Mouse (Mus musculus): ENCODE results near the gene Manf. TPM values are rescaled to one million over a fixed set of nuclear protein-coding genes. Genes with fewer than 3 reads are reported as not detected.

Manf gene
- 78.2 and 102 TPM in 2 replicates for total RNA-seq (2014; rRNA removed)
- 43.1 and 74.6 TPM in 2 replicates for polyA plus RNA-seq (2012; rRNA removed)

DNA sequence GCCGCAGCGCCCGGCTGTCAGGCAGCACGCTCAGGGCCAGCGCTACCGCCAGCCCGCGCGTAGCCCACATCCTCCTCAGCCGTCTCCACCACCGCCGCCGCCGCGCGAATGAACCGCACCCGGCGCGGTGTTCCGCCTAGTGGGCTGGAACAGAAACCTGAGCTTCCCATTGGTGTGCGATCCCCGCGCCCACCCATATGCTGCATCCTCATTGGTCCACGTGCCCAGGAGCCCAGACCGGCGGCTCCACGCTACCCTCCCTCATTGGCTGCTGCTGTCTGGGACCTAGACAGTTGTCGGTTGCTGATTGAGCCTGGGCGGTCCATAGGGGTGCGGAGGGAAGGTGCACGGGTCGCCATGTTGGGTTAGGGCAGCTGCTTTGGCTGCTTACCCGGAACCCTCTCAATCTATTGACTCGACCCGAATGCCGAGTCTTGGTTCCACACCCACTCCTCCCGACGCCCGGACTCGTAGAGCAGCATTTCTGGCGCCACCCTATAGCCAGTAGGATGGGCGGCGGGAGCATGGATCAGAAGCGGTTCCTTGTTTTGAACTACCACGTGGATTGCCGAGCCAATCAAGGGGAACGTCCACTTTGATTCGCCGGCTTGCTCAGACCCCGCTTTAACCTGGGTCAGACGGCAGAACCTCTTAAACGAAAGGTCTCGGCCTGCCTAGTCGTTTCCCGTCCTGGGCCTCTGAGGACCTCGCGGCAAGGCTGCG lies at the start of gene Manf:
Gene Manf, minus strand, starts transcription at position 151 of the 723 bp plus-strand sequence.
- peak within 1 kb of the TSS; percentile 95 for H3K9ac ChIP-seq (ENCODE audit: low read depth, low read length)
- H3K4me1 ChIP-seq (ENCODE audit: control insufficient read depth, insufficient read depth, low read length): peaks cover 24% of the 10 kb centered on the region
- H3K79me2 ChIP-seq (ENCODE audit: control insufficient read depth, insufficient read depth, low read length): peaks cover 6% of the 10 kb centered on the region; the same call in 1 of the 2 replicates
- WGBS: under 1% methylated on average over 59 of the region's 59 CpGs
- TF ChIP-seq CTCF (IDR thresholded peaks at IDR 0.05; ENCODE audit: low read depth, low read length): no peak
- peak; percentile 98 for TF ChIP-seq POLR2A (IDR thresholded peaks at IDR 0.05; ENCODE audit: extremely low read depth, insufficient read depth, low read length)
- H3K36me3 ChIP-seq (ENCODE audit: control insufficient read depth, insufficient read depth, low read length): peaks cover 24% of the 10 kb centered on the region
- peak within 1 kb of the TSS; percentile 89 for H3K27ac ChIP-seq (replicated peaks; ENCODE audit: insufficient read depth, low read depth, low read length)
- no peaks in the 10 kb centered on the region for H3K27me3 ChIP-seq (ENCODE audit: control insufficient read depth, insufficient read depth, low read length)
- peak; percentile 95 for DNase-seq (ENCODE audit: extremely low read depth, low read depth, low spot score)
- peak within 1 kb of the TSS; percentile 89 for H3K4me3 ChIP-seq (ENCODE audit: insufficient read depth, low read depth, low read length)

DNA sequence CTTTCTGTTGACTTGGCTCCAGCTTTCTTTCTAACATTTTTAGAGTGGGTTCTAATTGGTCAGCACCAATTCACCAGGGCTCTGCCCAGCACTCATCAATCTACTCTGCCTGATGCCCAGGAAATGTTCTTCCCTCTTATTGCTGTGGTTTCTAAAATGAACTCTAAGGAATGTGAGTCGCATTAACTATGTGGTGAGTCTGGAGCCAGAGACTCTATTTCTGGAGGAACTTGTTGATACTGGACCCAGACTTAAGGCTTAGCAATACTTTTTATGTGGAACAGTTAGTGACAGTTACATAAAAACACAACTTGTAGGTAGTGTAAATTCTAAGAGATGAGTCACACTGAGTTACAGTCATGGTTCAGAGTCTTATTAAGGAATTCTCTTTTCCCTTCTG lies 43.2 kb upstream of the Manf start:
- H3K79me2 ChIP-seq (ENCODE audit: control insufficient read depth, insufficient read depth, low read length): no peaks in the 10 kb centered on the region
- WGBS: 88% methylated on average over 1 of the region's 1 CpGs

GRCm38 (mm10) chr9:106914878-106915277 lies 23.1 kb upstream of the Manf start:
- 84% methylated on average over 6 of the region's 6 CpGs for WGBS
- no peaks in the 10 kb centered on the region for H3K36me3 ChIP-seq (ENCODE audit: control insufficient read depth, insufficient read depth, low read length)
- no peaks in the 10 kb centered on the region for H3K27me3 ChIP-seq (ENCODE audit: control insufficient read depth, insufficient read depth, low read length)
- no peak overlapping the region for H3K27ac ChIP-seq (replicated peaks; ENCODE audit: insufficient read depth, low read depth, low read length)
- no peak overlapping the region for H3K9ac ChIP-seq (ENCODE audit: low read depth, low read length)
- H3K4me3 ChIP-seq (ENCODE audit: insufficient read depth, low read depth, low read length): no peak overlapping the region
- H3K4me1 ChIP-seq (ENCODE audit: control insufficient read depth, insufficient read depth, low read length): no peaks in the 10 kb centered on the region
- no peak for DNase-seq (ENCODE audit: extremely low read depth, low read depth, low spot score)
- no peaks in the 10 kb centered on the region for H3K79me2 ChIP-seq (ENCODE audit: control insufficient read depth, insufficient read depth, low read length)
- TF ChIP-seq POLR2A (IDR thresholded peaks at IDR 0.05; ENCODE audit: extremely low read depth, insufficient read depth, low read length) (no peak), CTCF (IDR thresholded peaks at IDR 0.05; ENCODE audit: low read depth, low read length) (no peak)

More for the DNA sequence above, 43.2 kb upstream of the Manf start:
- Histone ChIP-seq H3K36me3 (ENCODE audit: control insufficient read depth, insufficient read depth, low read length) (no peaks in the 10 kb centered on the region), H3K4me3 (ENCODE audit: insufficient read depth, low read depth, low read length) (no peak overlapping the region), H3K4me1 (ENCODE audit: control insufficient read depth, insufficient read depth, low read length) (no peaks in the 10 kb centered on the region), H3K27ac (replicated peaks; ENCODE audit: insufficient read depth, low read depth, low read length) (no peak overlapping the region), H3K9ac (ENCODE audit: low read depth, low read length) (no peak overlapping the region), H3K27me3 (ENCODE audit: control insufficient read depth, insufficient read depth, low read length) (no peaks in the 10 kb centered on the region)
- no peak for DNase-seq (ENCODE audit: extremely low read depth, low read depth, low spot score)
- TF ChIP-seq CTCF (IDR thresholded peaks at IDR 0.05; ENCODE audit: low read depth, low read length): no peak
- no peak for TF ChIP-seq POLR2A (IDR thresholded peaks at IDR 0.05; ENCODE audit: extremely low read depth, insufficient read depth, low read length)

GRCm38 (mm10) chr9:106913759-106914158 lies 22.0 kb upstream of the Manf start:
- Histone ChIP-seq H3K36me3 (ENCODE audit: control insufficient read depth, insufficient read depth, low read length) (no peaks in the 10 kb centered on the region), H3K27ac (replicated peaks; ENCODE audit: insufficient read depth, low read depth, low read length) (no peak overlapping the region), H3K79me2 (ENCODE audit: control insufficient read depth, insufficient read depth, low read length) (no peaks in the 10 kb centered on the region), H3K27me3 (ENCODE audit: control insufficient read depth, insufficient read depth, low read length) (no peaks in the 10 kb centered on the region), H3K4me1 (ENCODE audit: control insufficient read depth, insufficient read depth, low read length) (no peaks in the 10 kb centered on the region), H3K9ac (ENCODE audit: low read depth, low read length) (no peak overlapping the region), H3K4me3 (ENCODE audit: insufficient read depth, low read depth, low read length) (no peak overlapping the region)
- TF ChIP-seq POLR2A (IDR thresholded peaks at IDR 0.05; ENCODE audit: extremely low read depth, insufficient read depth, low read length) (no peak), CTCF (IDR thresholded peaks at IDR 0.05; ENCODE audit: low read depth, low read length) (no peak)
- peak; percentile 23 for DNase-seq (ENCODE audit: extremely low read depth, low read depth, low spot score)
- WGBS: 8% methylated on average over 1 of the region's 1 CpGs

DNA sequence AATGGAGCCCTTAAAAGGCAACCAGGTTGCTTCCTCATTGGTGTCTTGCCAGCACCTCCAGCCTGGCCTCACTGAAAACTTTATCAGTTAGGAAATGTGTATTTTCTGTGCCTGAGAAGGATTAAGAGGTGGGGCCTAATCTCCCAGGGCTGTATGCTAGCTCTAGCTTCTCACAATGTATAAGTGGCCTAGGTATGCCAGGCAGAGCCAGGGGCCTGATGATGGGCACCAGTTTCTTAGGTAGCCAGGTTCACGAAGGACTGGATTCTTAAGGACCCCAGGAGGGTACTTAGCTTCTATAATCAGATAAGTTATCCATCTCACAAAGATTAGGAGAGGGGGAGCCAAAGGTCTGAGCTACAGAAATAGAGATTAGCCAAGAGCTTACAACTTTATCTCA lies 19.8 kb upstream of the Manf start:
- WGBS: 69% methylated on average over 1 of the region's 1 CpGs
- Histone ChIP-seq H3K27me3 (ENCODE audit: control insufficient read depth, insufficient read depth, low read length) (no peaks in the 10 kb centered on the region), H3K9ac (ENCODE audit: low read depth, low read length) (no peak overlapping the region), H3K27ac (replicated peaks; ENCODE audit: insufficient read depth, low read depth, low read length) (no peak overlapping the region), H3K79me2 (ENCODE audit: control insufficient read depth, insufficient read depth, low read length) (no peaks in the 10 kb centered on the region), H3K4me1 (ENCODE audit: control insufficient read depth, insufficient read depth, low read length) (no peaks in the 10 kb centered on the region), H3K36me3 (ENCODE audit: control insufficient read depth, insufficient read depth, low read length) (no peaks in the 10 kb centered on the region), H3K4me3 (ENCODE audit: insufficient read depth, low read depth, low read length) (no peak overlapping the region)
- DNase-seq (ENCODE audit: extremely low read depth, low read depth, low spot score): no peak
- no peak for TF ChIP-seq POLR2A (IDR thresholded peaks at IDR 0.05; ENCODE audit: extremely low read depth, insufficient read depth, low read length)
- TF ChIP-seq CTCF (IDR thresholded peaks at IDR 0.05; ENCODE audit: low read depth, low read length): no peak

DNA sequence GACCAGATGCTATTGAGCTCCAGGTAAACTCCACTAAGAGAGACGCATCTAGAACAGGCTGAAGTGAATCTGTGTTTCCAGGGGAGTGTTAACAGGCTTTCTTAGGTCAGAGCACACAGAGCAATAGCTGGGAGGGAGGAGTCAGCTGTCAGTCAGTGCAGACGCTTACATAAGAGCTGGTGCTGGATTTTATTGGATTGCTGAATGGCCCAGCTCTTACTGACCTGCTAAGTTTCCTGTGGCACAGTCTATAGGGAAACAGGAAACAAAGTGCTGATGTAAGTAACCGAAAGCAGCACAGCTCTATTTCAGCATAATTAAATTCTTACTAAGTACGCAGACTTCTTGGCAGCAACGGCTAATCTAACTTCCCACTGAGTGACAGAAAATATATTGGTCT lies 16.9 kb upstream of the Manf start:
- Histone ChIP-seq H3K4me3 (ENCODE audit: insufficient read depth, low read depth, low read length) (no peak overlapping the region), H3K4me1 (ENCODE audit: control insufficient read depth, insufficient read depth, low read length) (no peaks in the 10 kb centered on the region), H3K27me3 (ENCODE audit: control insufficient read depth, insufficient read depth, low read length) (no peaks in the 10 kb centered on the region), H3K36me3 (ENCODE audit: control insufficient read depth, insufficient read depth, low read length) (no peaks in the 10 kb centered on the region), H3K9ac (ENCODE audit: low read depth, low read length) (no peak overlapping the region), H3K79me2 (ENCODE audit: control insufficient read depth, insufficient read depth, low read length) (no peaks in the 10 kb centered on the region), H3K27ac (replicated peaks; ENCODE audit: insufficient read depth, low read depth, low read length) (no peak overlapping the region)
- TF ChIP-seq CTCF (IDR thresholded peaks at IDR 0.05; ENCODE audit: low read depth, low read length) (no peak), POLR2A (IDR thresholded peaks at IDR 0.05; ENCODE audit: extremely low read depth, insufficient read depth, low read length) (no peak)
- WGBS: 23% methylated on average over 5 of the region's 5 CpGs
- DNase-seq (ENCODE audit: extremely low read depth, low read depth, low spot score): peak; percentile 50
